Comparison of ENCODE assay signal across 8 mouse cellular contexts in the genomic region with DNA sequence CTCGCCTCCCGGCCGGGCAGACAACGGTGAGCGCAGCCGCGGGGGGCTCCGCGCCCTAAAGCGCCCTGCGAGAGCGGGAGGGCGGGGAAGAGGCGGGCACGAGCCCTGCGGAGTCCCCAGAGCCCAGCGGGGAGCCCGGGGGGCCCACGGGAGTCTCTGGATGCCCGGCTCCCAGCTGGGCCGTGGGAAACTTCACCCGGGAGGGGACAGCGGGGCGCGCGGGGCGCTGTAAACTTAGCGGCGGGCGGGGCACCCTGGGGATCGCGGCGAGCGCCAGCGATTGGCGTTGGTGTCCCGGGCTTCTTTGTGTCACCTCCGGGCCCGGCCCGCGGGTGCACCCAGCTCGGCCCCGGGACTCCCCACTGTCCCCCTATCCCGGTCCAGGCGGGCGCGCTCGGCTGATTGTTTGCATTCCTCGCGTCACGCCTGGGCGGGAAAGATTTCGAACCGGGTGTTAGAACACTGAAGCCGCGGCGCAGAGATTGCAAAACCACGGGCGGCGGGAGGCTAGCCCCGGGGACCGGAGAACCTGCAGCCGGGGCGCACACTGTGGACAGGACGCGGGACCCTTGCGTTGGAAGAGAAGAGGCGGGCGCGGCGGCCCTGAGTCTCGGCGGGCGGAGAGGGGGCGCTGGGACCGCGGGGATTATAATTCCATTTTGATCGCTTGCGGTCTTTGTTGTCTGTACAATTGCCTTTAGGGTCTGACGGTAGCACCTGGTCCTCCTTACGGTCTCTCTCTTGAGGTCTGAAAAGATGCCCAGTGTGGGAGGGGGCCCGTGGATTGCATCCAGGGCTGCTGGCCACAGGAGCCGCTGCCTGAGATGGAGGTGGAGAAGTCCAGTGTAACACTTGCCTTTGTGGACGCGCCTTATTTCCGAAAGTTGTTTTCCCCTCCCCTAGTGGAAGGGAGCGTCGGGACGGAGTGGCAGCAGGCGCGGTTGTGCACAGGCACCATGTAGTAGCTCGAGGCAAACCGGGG. TPM values are rescaled to one million over a fixed set of nuclear protein-coding genes. Genes with fewer than 3 reads are reported as not detected.
DNase-seq lines count a peak whose midpoint lies in the region; ATAC-seq and TF ChIP-seq lines count a peak whose summit lies in the region.

No protein-coding gene starts in this region.

- H3K9ac ChIP-seq in hindbrain, embryonic 14.5 days = peak overlapping the region; percentile 80

- ATAC-seq in activated CD4-positive, CD25-positive, alpha-beta regulatory T cell, adult 4 months = peak; percentile 30
- ATAC-seq in hindbrain, embryonic 14.5 days (ENCODE audit: low FRiP score) = peak; percentile 73

- peak overlapping the region; percentile 82 for H3K4me2 ChIP-seq in hindbrain, embryonic 14.5 days (replicated peaks)

- peak; percentile 32 for TF ChIP-seq CTCF in gastrocnemius, adult 2 months (IDR thresholded peaks at IDR 0.05)
- TF ChIP-seq CTCF in left cerebral cortex, adult 2 months (IDR thresholded peaks at IDR 0.05) = peak; percentile 12; the same call in 1 of the 2 replicates

- H3K36me3 ChIP-seq in hindbrain, embryonic 14.5 days (replicated peaks; ENCODE audit: control insufficient read depth, insufficient read depth) = no peaks in the 10 kb centered on the region
- H3K36me3 ChIP-seq in macrophage (ENCODE audit: inconsistent target) = no peaks in the 10 kb centered on the region

- peak overlapping the region; percentile 92 for H3K27ac ChIP-seq in gastrocnemius, adult 2 months
- peak overlapping the region; percentile 67 for H3K27ac ChIP-seq in hindbrain, embryonic 14.5 days
- H3K27ac ChIP-seq in left cerebral cortex, adult 2 months = peak overlapping the region; percentile 76
- no peak overlapping the region for H3K27ac ChIP-seq in macrophage

- H3K79me2 ChIP-seq in macrophage (ENCODE audit: inconsistent target) = no peaks in the 10 kb centered on the region

- H3K4me1 ChIP-seq in hindbrain, embryonic 14.5 days (replicated peaks; ENCODE audit: control insufficient read depth, insufficient read depth, low read length) = peaks cover 26% of the 10 kb centered on the region

- H3K4me3 ChIP-seq in gastrocnemius, adult 2 months = peak overlapping the region; percentile 96
- peak overlapping the region; percentile 82 for H3K4me3 ChIP-seq in hindbrain, embryonic 14.5 days (replicated peaks; ENCODE audit: low read length)
- H3K4me3 ChIP-seq in left cerebral cortex, adult 2 months = peak overlapping the region; percentile 88
- H3K4me3 ChIP-seq in macrophage (ENCODE audit: inconsistent target) = peak overlapping the region; percentile 21; the same call in 1 of the 2 replicates

- intact Hi-C loops in gastrocnemius, adult 2 months (cut with DNase I) = loop anchor here (5.0 kb wide), 1 partner anchor 34 kb away; no protein-coding TSS in a partner anchor
- intact Hi-C loops in left cerebral cortex, adult 2 months (cut with DNase I) = no loop called here

- no peaks in the 10 kb centered on the region for H3K9me3 ChIP-seq in hindbrain, embryonic 14.5 days (ENCODE audit: control insufficient read depth, low read length)

- H3K27me3 ChIP-seq in hindbrain, embryonic 14.5 days (ENCODE audit: control insufficient read depth, insufficient read depth, low read length) = no peaks in the 10 kb centered on the region

- peak; percentile 50 to 59 for DNase-seq in cerebellum, postnatal 14 days
- DNase-seq in gastrocnemius, adult 2 months = peak; percentile 77
- peak; percentile 69 for DNase-seq in hindbrain, embryonic 14.5 days (ENCODE audit: low spot score)
- DNase-seq in left cerebral cortex, adult 2 months (ENCODE audit: extremely low spot score in 1 of 2, low spot score in 2 of 2) = peak; percentile 37 to 45
- peak; percentile 31 to 49 for DNase-seq in right cerebral cortex, adult 2 months (ENCODE audit: low spot score in 2 of 2)
- peak; percentile 54 to 73 for DNase-seq in urinary bladder, postnatal 4 days (ENCODE audit: low spot score in 2 of 2)

- under 1% methylated on average over 91 of the region's 93 CpGs for WGBS in hindbrain, embryonic 14.5 days
- WGBS in macrophage (ENCODE audit: missing documents) = under 1% methylated on average over 82 of the region's 93 CpGs

RNA-seq across cellular contexts. Expression of a gene that starts 0.8 kb away (rescaled TPM):
- 10 to 100 TPM; 12.7 to 14.6 TPM for polyA plus RNA-seq in activated CD4-positive, CD25-positive, alpha-beta regulatory T cell, adult 4 months (2017; shearing (Covaris generic))
- 10 to 100 TPM; 15.0 to 15.5 TPM for total RNA-seq in gastrocnemius, adult 2 months (2021)
- polyA plus RNA-seq in hindbrain, embryonic 14.5 days (2014; fragmentation: Nextera tagmentation; extraction: Ambion mirVana) = 47.0 and 52.6 TPM in 2 replicates
- total RNA-seq in left cerebral cortex, adult 2 months (2021) = 10 to 100 TPM; 20.5 to 22.5 TPM
- 100 to 1,000 TPM in 1 of 26 experiments, 10 to 100 TPM in 17, 1 to 10 TPM in 8; 4.3 to 113 (median 20.7) TPM for total RNA-seq in macrophage (2018; cell fraction: chromatin; rRNA removed)
- 1 to 10 TPM in 16 of 26 experiments, under 1 TPM in 10; 0.55 to 4.6 (median 1.6) TPM for total RNA-seq in macrophage (2018; cell fraction: cytosol; rRNA removed)
- total RNA-seq in macrophage (2018; cell fraction: nucleus; rRNA removed) = 10 to 100 TPM in 8 of 26 experiments, 1 to 10 TPM in 18; 1.3 to 47.4 (median 7.2) TPM
- polyA plus RNA-seq in macrophage (2018) = 0.91 to 2.7 TPM (median 1.3 TPM) in 3 replicates

Comparison
In these comparisons a context has a peak if more than half of its experiments do, and no peak if none do; other contexts are left out.
1. H3K4me3 ChIP-seq: peak in every context shown above with its lines; median percentile 96 in gastrocnemius, adult 2 months; 88 in left cerebral cortex, adult 2 months; 82 in hindbrain, embryonic 14.5 days; 21 in macrophage.